Mouse (Mus musculus) erythroid progenitor cell, adult 5-6 weeks (primary cell): ENCODE measurements around the gene Hrh3. TPM values are rescaled to one million over a fixed set of nuclear protein-coding genes. Genes with fewer than 3 reads are reported as not detected.

Experiments
- ATAC-seq: replicated peaks from 2 replicates; pipeline ENCODE4 v1.8.0; 2016; ENCODE audit warnings: moderate number of reproducible peaks, mild to moderate bottlenecking, moderate TSS enrichment, inconsistent platforms; ENCODE audit not compliant: poor library complexity, low FRiP score, severe bottlenecking
- total RNA-seq, 2 experiments: library from RNA; stranded (forward) in 1 of 2; stranded (reverse) in 1 of 2; fragments of 150-400 nt in 1 of 2; fragments of 186-747, 209-891 nt in 1 of 2; gene quantifications; 2 replicates each; pipeline versions ENCODE4 v1.2.3 to v1.2.4; 2015 to 2017; ENCODE audit warnings: low replicate concordance in 2 of 2

Gene Hrh3
- total RNA-seq, 2 experiments from 2014 or later, result not detected

- ATAC-seq, result no peak
These were observed 9.9 kb upstream of the Hrh3 start for GRCm38 (mm10) chr2:180113909-180114890.

DNA sequence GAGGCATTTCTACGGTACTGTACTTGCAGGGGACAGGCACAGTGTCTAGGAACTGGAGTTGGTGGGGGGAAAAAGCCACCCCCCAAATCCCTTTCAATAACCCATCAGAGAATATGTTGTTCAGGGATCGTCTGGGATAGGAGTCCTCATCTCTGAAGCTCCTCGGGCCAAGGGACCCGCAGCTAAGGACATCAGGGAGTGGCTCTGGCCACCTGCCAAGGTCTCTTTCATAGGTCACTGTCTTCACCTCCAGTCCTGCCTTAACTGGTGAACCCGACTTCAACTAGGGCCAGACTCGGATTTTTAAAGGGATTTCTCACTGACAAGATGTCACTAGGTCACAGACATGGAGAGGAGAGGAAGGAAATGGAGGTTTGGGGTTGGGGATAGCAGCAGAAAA is 4.0 kb upstream of the Hrh3 start:
- no peak for ATAC-seq

DNA sequence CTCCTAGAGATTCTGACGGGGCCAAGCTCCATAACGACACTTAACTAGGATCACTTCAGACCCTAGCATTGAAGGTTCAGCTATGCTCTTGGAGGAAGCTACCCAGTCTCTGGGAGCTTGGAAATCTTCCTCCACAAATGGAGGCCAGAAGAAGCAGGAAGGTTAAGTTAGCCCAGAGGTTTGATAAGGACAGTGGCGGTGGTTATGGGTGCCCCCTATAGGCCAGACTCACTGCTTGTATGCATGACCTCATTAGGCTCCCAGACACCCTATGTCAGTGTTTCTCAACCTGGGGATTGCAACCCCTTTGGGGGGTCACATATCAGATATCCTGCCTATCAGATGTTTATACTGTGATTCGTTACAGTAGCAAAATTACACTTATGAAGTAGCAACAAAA is 2.8 kb upstream of the Hrh3 start:
- ATAC-seq, result no peak

- no peak for ATAC-seq
These were observed 1.3 kb upstream of the Hrh3 start for GRCm38 (mm10) chr2:180105441-180106190.

DNA sequence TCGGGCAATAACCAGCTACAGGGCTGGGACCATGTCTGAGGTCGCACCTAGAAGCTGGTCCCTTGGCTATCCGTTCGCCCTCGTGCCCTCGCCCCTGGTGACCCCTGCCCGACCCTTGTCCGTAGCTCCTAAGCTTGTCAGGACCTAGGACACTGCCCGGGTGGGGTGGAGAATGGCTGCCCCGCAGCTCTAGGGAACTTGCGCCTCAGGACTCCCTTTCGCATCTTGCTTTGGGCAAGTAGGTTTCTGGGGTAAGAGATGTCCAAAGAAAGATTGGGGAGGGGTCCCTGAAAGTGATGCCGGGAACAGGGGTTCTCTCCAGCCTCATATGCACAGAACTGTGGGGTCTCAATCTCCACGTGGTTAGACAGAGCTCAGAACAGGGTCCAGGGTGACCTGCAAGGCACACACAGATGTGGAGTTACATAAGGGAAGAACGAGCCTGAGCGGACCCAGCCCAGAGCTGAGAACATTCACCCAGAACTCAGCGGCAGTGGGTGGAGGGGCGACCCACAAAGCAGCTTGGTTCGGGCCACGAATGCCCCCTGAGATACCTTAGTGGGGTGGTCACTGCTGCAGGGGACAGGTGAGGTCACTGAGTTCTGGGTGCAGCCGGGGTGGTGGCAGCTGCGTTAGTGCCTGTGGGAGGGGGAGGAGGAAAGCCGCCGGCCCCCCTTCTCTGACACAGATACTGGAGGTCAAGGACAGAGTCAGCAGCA is 530 bp upstream of the Hrh3 start:
- ATAC-seq, result no peak

DNA sequence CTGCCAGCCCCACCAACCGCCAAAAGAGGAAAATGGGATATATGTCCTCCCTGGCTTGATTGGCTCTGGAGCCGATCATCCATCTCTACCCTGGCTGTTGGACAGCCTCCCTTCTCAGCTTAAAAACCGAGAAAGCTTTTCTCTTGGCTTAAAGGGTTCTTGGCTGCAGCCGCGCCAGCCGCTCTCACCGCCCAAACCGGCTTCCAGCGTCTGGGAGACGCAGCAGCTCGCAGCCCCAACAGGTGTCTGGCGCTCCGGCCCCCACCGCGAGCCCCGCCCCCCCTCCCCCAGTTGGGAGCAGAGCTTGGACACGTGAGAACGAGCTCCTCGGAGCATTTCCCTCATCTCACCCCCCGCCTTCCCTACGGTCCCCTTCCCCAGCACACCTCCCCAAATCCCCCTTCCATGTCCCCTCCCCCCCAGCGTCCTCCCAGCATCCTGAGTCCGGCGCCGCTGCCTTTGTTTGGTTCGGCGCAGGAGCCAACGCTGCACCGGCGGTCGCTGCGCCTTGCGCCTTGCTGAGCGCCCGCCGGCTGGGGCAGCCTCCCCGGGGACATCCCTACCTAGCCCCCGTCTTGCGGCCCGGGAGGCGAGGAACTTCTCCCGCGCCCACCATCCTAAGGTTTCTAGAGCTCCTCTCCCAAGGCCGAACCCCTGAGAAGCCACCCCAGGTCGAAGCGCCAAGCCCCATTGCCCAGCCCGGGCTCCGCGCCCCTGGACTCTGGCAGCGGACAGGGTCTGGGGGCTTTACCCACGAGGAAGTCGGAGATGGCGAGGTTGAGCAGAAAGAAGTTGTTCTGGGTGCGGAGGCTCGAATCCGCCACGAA is 924 bp downstream of the Hrh3 start:
- no peak for ATAC-seq

DNA sequence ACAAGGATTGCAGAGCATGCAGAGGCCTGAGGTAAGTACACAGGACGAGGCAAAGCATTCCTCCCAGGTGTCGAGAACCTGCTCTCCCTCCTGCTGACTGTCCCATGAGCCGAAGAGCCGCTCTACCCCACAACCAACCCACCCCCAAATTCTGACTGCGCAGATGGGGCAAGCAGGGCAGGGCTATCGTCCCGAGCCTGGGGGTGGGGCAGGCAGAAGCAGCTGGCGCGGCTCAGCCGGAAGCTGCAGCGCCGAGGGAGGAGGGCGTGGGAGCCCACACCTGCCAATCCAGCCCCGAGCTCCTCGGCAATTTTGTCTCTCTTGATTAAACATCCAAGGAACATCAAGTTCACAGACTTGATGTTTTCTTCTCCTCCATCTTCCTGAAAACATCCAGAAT is 4.8 kb downstream of the Hrh3 start:
- no peak for ATAC-seq

DNA sequence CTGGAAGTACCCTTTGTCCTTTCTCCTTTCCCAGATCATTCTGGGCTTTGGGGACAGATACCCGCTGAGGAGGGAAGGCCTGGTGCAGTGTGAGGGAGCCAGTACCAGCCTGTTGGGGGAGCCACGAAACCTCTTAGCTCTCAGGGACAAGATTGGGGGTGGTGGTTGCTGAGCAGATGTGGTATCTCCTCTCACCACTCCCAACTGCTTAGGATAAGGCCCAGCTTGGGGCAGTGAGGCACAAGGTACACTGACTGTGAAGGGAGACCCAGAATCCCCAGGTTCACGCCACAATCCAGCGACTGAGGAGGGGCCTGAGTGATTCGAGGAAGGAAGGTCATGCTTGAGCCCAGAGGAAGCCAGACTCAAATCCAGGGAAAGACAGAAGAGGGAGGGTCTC is 6.1 kb downstream of the Hrh3 start:
- ATAC-seq, result no peak

- ATAC-seq, result no peak
These were observed 6.7 kb downstream of the Hrh3 start for GRCm38 (mm10) chr2:180097585-180097984.

GRCm38 (mm10) chr2:180095711-180096110 is 8.6 kb downstream of the Hrh3 start:
- no peak for ATAC-seq

GRCm38 (mm10) chr2:180090285-180090684 is 14.0 kb downstream of the Hrh3 start:
- peak; percentile 53 for ATAC-seq

DNA sequence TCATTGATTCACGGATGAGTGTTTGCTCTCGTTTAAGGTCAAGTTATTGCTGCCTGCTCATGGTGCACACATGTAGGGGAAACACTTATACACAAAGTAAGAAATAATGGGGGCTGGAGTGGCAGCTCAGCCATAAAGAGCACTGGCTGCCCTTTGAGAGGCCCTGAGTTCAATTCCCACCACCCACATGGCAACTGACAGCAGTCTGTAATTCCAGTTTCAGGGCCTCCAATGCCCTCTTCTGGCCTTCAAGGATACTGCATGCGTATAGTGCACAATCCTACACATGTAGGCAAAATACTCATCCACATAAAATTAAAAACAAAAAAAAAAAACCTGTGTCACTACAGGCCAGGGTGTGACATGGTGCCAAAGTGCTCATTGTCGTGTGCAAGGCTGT is 16.8 kb downstream of the Hrh3 start:
- ATAC-seq, result no peak

- no peak for ATAC-seq
These were observed 17.7 kb downstream of the Hrh3 start for GRCm38 (mm10) chr2:180086637-180087027.

GRCm38 (mm10) chr2:180085926-180086636 is 18.2 kb downstream of the Hrh3 start:
- ATAC-seq, result no peak

GRCm38 (mm10) chr2:180084565-180084964 is 19.7 kb downstream of the Hrh3 start:
- ATAC-seq, result no peak

GRCm38 (mm10) chr2:180083063-180083462 is 21.2 kb downstream of the Hrh3 start:
- no peak for ATAC-seq

DNA sequence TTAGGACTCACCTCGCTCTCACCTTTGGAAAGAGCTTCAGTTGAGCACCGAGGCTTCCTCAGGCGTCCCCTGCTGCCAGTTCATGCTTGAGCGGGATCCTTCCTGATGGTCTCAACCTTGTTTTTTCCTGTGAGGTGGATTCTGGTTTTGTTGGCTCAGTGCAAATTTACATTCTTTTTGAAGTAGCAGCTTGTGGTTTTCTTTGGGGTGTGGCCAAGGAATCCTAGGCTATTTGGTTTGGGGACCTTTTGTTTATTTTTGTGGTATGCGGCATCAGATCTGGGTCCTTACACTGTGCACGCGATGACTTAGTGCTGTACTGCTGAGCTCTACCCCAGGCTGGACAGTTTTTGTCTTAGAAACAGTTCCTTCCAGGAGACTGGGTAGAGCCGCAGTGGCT is 23.6 kb downstream of the Hrh3 start:
- no peak for ATAC-seq

GRCm38 (mm10) chr2:180077622-180078021 is 26.7 kb downstream of the Hrh3 start:
- peak; percentile 22; the same call in 1 of the 2 replicates for ATAC-seq

DNA sequence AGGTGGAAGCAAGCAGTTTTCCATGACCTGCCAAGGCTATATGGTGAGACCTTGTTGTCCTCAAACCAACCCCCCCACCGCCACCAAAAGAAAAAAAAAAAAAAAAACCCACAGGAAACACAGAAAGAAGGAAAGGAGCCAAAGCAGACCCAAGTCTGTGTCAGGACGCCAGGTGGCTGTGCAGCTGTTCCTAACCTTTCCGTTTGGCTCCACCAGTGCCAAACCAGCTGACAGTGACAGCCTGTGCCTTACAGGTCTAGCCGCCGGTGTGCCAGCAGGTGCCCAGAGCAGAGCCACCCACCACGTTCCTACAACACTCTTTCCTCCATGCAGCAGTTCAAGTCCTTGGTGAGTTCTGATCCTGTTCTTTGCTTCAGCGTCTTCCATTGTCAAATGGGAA is 31.4 kb downstream of the Hrh3 start:
- ATAC-seq, result no peak
